Mouse (Mus musculus) ovary, postnatal 14 days (tissue): ENCODE data around the gene Jmy.

Experiments
- DNase-seq: peaks from one replicate; pipeline ENCODE4 v3.0.0; 2022; ENCODE audit warnings: low spot score

The Jmy gene

GRCm38 (mm10) chr13:93458616-93459015 lies 41.0 kb downstream of the Jmy start:
- no peak for DNase-seq

DNA sequence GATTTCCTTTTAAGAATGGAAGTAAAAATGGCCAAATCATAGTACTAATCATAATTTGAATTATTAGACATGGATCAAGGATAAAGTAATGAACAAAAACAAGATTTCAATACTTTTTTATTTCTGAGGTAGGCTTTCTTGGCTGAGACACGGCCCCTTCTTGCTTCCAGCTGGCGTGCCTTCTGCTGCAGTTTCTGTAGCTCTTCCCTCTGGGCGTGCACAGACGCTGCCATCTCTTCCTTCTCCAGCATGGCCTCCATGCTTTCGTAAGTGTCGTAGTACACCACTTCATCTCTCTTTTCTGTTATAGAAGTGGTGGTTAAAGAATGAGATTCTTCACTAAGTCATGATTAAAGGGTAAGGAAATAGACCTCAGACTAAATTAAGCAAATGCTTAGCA lies 46.3 kb downstream of the Jmy start:
- no peak for DNase-seq

DNA sequence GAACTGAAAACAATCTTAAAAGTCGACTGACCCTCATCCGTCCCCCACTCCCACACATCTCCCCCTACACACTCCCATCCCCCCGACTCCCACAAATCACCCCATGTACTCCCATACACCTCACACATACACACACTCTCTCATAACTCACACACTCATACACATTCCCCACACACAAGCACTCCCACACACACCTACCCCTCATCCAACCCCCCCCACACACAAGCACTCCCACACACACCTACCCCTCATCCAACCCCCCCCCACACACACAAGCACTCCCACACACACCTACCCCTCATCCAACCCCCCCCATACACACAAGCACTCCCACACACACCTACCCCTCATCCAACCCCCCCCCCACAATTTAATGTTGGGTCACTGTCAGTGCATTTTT lies 59.4 kb downstream of the Jmy start:
- DNase-seq = no peak

DNA sequence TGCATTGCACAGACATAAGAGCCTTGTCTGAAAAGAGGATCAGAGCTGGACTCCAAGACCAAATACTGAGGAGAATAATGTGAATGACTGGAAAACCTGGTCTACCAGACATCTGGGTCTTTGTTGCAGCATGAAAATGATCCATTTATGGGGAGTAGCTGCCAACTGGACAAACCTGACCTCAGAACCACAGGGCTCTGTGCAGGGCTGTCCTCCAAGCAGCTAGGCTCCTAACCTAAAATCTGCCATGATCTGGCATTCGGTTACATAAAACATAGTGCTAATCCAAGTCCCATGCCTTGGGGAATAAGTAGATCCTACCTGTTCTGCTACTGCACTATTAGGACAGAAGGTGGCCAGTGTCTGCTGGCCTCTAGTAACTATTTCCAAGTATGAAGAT lies 70.4 kb downstream of the Jmy start:
- DNase-seq = no peak

DNA sequence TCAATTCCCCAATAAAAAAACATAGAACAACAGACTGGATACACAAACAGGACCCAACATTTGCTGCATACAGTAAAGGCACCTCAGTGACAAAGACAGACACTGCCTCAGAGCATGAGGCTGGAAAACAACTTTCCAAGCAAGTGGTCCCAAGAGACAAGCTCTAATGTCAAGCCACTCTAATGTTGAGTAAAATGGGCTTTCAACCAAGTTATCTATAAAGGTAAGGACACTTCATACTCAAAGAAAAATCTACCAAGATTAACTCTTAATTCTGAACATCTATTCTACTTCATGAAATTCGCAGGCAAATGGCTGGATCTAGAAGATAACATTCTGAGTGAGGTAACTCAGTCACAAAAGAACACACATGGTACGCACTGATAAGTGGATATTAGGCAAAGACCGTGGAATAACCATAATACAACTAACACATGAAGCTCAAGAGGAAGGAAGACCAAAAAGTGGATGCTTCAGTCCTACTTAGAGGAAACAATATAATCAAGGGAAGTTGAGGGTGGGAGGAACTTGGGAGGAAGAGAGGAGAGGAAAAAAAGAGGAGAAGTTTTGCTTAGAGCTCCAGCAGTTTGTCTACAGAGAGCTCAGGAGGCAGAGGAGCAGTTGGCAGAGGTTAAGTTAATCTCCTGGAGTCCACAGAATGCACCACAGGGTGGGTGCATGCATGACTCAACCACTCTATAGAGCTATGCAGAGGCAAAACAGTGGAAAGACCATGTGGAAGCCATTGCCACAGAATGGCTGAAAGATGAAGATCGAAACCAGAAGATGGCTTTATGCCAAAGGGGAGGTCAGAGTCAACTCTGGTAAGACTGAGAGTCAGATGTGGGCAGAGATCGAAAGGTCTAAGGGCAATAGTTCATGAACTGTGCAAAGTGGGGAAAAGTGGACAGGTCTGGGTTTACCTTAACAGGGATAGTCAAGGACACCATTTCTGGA lies 71.4 kb downstream of the Jmy start:
- DNase-seq = no peak

DNA sequence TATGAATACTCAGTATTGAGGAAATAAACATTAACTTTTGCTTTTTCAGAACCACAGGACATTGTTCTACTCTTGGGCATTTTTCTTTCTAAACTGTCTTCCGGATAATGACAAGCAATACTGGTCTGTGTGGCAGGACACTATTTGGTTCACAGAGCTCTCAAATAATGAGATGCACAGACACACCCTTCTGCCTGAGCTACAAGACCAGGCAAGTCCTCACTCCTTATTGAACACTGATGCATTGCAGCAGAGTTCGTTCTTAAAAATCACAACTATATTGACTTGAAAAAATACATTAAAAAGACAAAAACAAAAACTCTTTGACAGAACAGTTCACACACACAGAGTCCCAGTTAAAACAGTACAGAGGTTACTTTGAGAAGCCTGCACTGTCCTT lies 76.4 kb downstream of the Jmy start:
- no peak for DNase-seq

- DNase-seq = no peak
These were observed 79.8 kb downstream of the Jmy start for GRCm38 (mm10) chr13:93419779-93420178.

- no peak for DNase-seq
These were observed 81.3 kb downstream of the Jmy start for GRCm38 (mm10) chr13:93418292-93418691.

GRCm38 (mm10) chr13:93415055-93415454 lies 84.6 kb downstream of the Jmy start:
- no peak for DNase-seq

- no peak for DNase-seq
These were observed 89.3 kb downstream of the Jmy start for GRCm38 (mm10) chr13:93410343-93410742.

- no peak for DNase-seq
These were observed 92.8 kb downstream of the Jmy start for GRCm38 (mm10) chr13:93406855-93407254.

DNA sequence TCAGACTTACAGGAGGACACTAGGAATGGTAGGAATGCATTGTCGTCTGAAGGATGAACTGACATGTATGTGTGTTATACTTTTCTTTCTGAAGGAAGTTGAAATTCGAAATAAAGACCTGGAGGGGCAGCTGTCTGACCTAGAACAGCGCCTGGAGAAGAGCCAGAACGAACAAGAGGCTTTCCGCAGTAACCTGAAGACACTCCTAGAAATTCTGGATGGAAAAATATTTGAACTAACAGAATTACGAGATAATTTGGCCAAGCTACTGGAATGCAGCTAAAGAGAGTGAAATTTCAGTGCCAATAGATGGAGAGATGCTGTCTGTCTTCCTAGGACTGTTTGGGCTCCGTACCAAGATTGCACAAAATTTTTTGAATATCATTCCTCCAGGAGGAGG lies 97.7 kb downstream of the Jmy start:
- DNase-seq = no peak

DNA sequence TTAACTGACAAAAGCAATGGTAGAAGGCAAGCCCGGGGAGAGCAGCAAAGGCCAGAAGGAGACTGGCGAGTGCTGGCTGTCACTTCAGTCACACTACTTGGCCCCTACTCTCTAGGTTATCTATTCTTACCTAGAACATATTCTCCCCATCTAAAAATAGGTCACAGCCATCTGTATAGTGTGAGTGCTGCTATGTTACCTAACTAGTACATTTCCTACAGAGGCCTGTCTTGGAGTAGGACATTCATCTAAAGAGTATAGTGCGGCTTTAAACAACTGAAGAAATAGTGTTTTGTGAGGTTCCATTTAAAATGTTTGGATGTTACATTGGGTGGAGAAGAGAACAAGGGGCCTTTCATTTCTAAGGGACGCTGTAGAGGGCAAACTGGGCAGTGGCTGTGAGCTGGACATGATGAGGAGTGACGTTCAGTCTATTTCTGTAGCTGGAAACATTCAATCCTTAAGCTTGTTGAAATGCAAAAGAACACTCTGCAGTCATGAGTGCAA lies 99.8 kb downstream of the Jmy start:
- no peak for DNase-seq

- DNase-seq = no peak
These were observed 110.4 kb downstream of the Jmy start for GRCm38 (mm10) chr13:93389242-93389625.

GRCm38 (mm10) chr13:93388594-93389241 lies 110.9 kb downstream of the Jmy start:
- no peak for DNase-seq

- DNase-seq = no peak
These were observed 112.2 kb downstream of the Jmy start for GRCm38 (mm10) chr13:93387440-93387839.

GRCm38 (mm10) chr13:93385147-93385546 lies 114.5 kb downstream of the Jmy start:
- DNase-seq = no peak

GRCm38 (mm10) chr13:93384481-93384880 lies 115.1 kb downstream of the Jmy start:
- no peak for DNase-seq

DNA sequence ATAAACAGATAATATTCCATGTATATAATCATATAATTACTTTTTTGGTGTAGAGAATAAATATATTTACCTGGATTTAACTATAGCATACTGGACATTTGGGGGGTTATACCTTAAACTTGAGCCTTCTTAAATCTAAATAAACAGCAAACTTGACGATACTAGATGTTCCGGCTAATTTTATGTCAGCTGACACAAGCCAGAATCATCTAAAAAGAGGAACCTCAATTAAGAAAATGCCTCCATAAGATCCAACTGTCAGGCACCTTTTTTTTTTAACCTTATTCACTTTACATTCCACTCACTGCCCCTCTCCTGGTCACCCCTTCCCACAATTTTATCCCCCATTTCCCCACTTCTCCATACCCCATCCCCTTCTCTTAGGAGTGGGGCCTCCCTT lies 116.0 kb downstream of the Jmy start:
- DNase-seq = no peak

DNA sequence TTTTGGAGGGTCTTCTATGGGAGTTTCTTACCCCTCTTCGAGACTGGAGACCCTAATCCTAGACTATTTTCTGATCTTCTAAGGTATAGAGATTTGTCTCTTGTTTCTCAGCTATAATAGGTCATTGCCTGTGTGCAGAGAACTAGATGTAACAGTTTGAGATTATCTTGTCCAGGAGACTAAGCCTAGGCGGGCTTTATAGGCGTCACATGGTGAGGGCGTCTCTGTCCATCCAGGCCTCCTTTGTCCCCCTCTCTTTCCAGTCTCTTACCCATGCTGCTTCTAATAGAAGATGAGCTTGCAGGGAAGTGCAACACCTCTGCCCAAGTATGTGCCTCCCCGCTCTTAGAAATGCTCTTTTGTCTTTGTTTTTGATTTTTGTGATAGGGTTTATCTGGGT lies 116.5 kb downstream of the Jmy start:
- no peak for DNase-seq

GRCm38 (mm10) chr13:93381301-93381700 lies 118.3 kb downstream of the Jmy start:
- no peak for DNase-seq

GRCm38 (mm10) chr13:93380399-93381063 lies 119.1 kb downstream of the Jmy start:
- DNase-seq = no peak
